Mouse (Mus musculus): ENCODE results near the gene Cacna1h. TPM values are rescaled to one million over a fixed set of nuclear protein-coding genes. Genes with fewer than 3 reads are reported as not detected.

The Cacna1h gene
- polyA plus RNA-seq, 1 experiment from 2014 or later = 2.2 TPM

DNA sequence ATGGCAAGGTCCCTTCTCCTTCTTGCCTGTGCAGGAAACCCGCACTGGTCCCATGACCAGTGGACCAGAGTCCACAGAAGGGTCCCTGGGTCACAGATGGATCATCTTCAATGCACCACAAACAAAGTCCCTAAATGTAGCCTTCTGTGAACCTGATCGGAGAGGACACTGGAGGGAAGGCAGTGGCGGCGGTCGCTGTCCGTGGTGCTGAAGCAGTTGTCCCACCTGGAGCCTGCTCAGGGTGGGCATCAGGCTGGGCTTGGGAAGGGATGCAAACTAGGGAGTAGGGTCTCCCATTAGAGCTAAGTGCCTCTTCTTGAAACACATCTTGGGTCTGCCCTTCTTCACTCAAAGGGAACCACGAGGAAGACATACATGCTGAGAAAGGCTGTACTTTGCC lies 33.1 kb downstream of the Cacna1h start:
- H3K36me3 ChIP-seq (replicated peaks) = no peaks in the 10 kb centered on the region
- peak; percentile 72 for DNase-seq (ENCODE audit: extremely low spot score, low spot score)
- peaks cover 99% of the 10 kb centered on the region for H3K27me3 ChIP-seq (ENCODE audit: poor library complexity, severe bottlenecking)
- no peak overlapping the region for H3K27ac ChIP-seq
- H3K9me3 ChIP-seq = no peaks in the 10 kb centered on the region
- WGBS = 8% methylated on average over 7 of the region's 7 CpGs
- peaks cover 66% of the 10 kb centered on the region for H3K4me1 ChIP-seq
- no peak overlapping the region for H3K4me3 ChIP-seq

GRCm38 (mm10) chr17:25398520-25398838 lies 35.1 kb downstream of the Cacna1h start:
- Histone ChIP-seq H3K36me3 (replicated peaks) (0 out of 2 replicates have a peak, but pooled peaks cover 3% of the 10 kb centered on the region), H3K27me3 (ENCODE audit: poor library complexity, severe bottlenecking) (peaks cover 82% of the 10 kb centered on the region), H3K4me3 (no peak overlapping the region), H3K9me3 (no peaks in the 10 kb centered on the region), H3K27ac (no peak overlapping the region), H3K4me1 (peaks cover 47% of the 10 kb centered on the region)
- no peak for DNase-seq (ENCODE audit: extremely low spot score, low spot score)
- 29% methylated on average over 13 of the region's 13 CpGs for WGBS

DNA sequence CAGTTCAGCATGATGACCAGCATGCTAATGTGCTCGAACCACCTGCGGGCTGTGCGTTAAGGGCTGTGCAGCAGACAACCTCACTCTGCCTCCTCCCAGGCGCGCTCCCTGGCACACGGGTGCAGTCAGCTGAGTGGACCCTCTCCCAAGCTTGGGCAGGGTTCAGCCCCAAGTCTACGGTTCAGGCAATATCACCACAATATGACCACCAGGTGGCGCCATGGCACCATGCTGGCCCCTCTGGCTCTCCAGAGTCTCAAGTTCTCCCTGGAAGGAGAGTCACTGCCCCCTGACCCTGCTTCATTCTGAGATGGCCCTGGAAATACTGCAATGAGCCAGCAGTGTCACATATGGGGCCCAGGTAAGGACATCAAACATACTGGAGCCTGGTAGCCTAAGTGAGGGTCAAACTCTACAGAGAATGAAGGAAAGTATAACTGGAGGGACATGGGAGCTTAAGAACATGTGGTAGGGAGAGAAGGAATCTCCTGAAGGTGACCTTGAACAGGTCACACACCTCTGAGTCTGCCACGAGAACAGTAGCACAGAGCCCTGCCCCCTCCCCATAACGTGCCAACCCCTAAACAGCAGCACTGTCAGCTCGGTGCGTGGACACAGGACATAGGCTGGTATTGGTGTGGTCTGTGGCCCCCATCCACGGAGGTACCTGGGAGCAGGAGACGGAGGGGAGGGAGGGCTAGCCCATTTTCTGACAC lies 35.6 kb downstream of the Cacna1h start:
- Histone ChIP-seq H3K27me3 (ENCODE audit: poor library complexity, severe bottlenecking) (peaks cover 77% of the 10 kb centered on the region), H3K27ac (no peak overlapping the region), H3K4me1 (peaks cover 43% of the 10 kb centered on the region), H3K9me3 (no peaks in the 10 kb centered on the region), H3K4me3 (no peak overlapping the region), H3K36me3 (replicated peaks) (0 out of 2 replicates have a peak, but pooled peaks cover 3% of the 10 kb centered on the region)
- 32% methylated on average over 14 of the region's 14 CpGs for WGBS
- DNase-seq (ENCODE audit: extremely low spot score, low spot score) = peak; percentile 84

GRCm38 (mm10) chr17:25394526-25394925 lies 39.1 kb downstream of the Cacna1h start:
- no peaks in the 10 kb centered on the region for H3K9me3 ChIP-seq
- peaks cover 19% of the 10 kb centered on the region for H3K4me1 ChIP-seq
- no peak overlapping the region for H3K4me3 ChIP-seq
- no peak for DNase-seq (ENCODE audit: extremely low spot score, low spot score)
- 88% methylated on average over 4 of the region's 4 CpGs for WGBS
- peaks cover 42% of the 10 kb centered on the region for H3K27me3 ChIP-seq (ENCODE audit: poor library complexity, severe bottlenecking)
- H3K27ac ChIP-seq = no peak overlapping the region
- peaks cover 9% of the 10 kb centered on the region for H3K36me3 ChIP-seq (replicated peaks)

DNA sequence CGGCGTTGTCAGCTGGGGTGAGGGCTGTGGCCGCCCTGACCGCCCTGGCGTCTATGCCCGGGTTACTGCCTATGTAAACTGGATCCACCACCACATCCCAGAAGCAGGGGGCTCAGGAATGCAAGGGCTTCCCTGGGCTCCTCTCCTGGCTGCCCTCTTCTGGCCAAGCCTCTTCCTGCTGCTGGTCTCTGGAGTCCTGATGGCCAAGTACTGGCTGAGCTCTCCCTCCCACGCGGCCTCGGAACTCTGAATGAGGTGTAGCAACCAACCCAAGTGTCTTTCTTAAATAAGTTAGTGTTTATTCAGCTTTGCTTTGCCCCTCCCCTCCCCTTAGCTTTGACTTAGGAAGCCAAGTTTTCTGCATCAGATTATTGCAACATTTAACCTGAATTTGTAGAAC lies 59.6 kb downstream of the Cacna1h start:
- peaks cover 7% of the 10 kb centered on the region for H3K4me1 ChIP-seq
- no peak overlapping the region for H3K4me3 ChIP-seq
- DNase-seq (ENCODE audit: extremely low spot score, low spot score) = peak; percentile 31
- no peak overlapping the region for H3K27ac ChIP-seq
- no peaks in the 10 kb centered on the region for H3K9me3 ChIP-seq
- WGBS = 50% methylated on average over 9 of the region's 9 CpGs
- no peaks in the 10 kb centered on the region for H3K27me3 ChIP-seq (ENCODE audit: poor library complexity, severe bottlenecking)
- H3K36me3 ChIP-seq (replicated peaks) = no peaks in the 10 kb centered on the region; the same call in 1 of the 2 replicates

DNA sequence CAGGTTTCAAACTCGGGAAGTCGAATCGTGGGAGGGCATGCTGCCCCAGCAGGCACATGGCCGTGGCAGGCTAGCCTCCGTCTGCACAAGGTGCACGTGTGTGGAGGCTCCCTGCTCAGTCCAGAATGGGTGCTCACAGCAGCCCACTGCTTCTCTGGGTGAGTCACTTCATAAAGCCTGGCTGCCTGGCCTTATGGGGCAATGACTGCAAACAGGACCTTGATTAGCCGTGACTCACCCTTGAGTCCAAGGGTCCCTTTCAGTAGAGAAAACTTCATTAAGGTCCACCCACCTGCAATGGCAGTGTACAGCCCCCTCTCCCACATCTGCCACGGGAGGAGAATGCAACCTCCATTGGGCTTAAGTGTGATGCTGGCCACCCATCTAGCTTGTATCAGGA lies 61.1 kb downstream of the Cacna1h start:
- WGBS = 83% methylated on average over 8 of the region's 8 CpGs
- Histone ChIP-seq H3K27me3 (ENCODE audit: poor library complexity, severe bottlenecking) (no peaks in the 10 kb centered on the region), H3K36me3 (replicated peaks) (no peaks in the 10 kb centered on the region; the same call in 1 of the 2 replicates), H3K9me3 (no peaks in the 10 kb centered on the region), H3K4me3 (no peak overlapping the region), H3K4me1 (peaks cover 5% of the 10 kb centered on the region; the same call in 1 of the 2 replicates), H3K27ac (no peak overlapping the region)
- no peak for DNase-seq (ENCODE audit: extremely low spot score, low spot score)

DNA sequence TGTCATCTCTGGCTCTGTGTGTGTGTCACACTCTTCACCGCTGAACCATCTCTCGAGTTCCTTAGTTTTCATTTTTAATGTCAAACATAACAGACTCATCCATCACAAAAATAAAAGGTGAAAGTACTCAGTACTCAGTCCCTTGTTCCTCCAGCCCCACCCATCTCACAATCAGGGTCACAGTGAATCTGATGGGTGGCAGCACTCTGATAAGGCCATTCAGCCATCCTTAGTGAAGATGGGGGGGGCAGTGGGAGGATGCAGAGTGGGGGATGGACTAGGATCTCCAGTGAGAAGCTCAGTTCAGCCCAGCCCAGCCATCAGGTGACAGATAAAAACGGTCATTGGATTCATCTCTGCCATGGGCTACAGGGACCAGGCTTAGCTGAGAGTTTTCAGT lies 64.6 kb downstream of the Cacna1h start, which contains the start of gene Tpsg1:
Gene Tpsg1 (plus strand): TSS at position 301 of the 400 bp plus-strand sequence.
- WGBS = 85% methylated on average over 3 of the region's 3 CpGs
- H3K27ac ChIP-seq = no peak within 1 kb of the TSS
- H3K9me3 ChIP-seq = no peaks in the 10 kb centered on the region
- no peak for DNase-seq (ENCODE audit: extremely low spot score, low spot score)
- no peak within 1 kb of the TSS for H3K4me3 ChIP-seq
- no peaks in the 10 kb centered on the region for H3K36me3 ChIP-seq (replicated peaks)
- peaks cover 4% of the 10 kb centered on the region; the same call in 1 of the 2 replicates for H3K4me1 ChIP-seq
- H3K27me3 ChIP-seq (ENCODE audit: poor library complexity, severe bottlenecking) = no peaks in the 10 kb centered on the region

DNA sequence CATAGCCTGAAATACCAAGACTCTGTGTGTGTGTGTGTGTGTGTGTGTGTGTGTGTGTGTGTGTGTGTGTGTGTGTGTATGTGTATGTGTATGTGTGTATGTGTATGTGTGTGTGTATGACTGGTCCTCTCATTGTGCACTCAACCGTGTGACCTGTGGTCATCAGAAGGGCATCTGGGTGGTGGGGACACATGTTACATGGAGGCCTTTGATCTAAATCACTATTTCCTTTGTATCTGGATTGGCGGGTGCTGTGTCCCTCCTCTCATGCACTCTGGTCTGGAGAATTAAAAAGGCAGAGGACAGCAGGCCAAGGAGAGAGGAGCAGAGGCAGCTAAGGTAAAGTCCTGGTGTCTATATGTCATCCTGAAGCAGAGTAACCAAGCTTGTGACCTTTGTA lies 67.6 kb downstream of the Cacna1h start, which contains the start of gene Tpsb2:
Gene Tpsb2 (plus strand): TSS at position 301 of the 400 bp plus-strand sequence.
- WGBS = 78% methylated on average over 2 of the region's 2 CpGs
- Histone ChIP-seq H3K4me1 (no peaks in the 10 kb centered on the region), H3K27ac (no peak within 1 kb of the TSS), H3K36me3 (replicated peaks) (no peaks in the 10 kb centered on the region), H3K27me3 (ENCODE audit: poor library complexity, severe bottlenecking) (no peaks in the 10 kb centered on the region), H3K9me3 (no peaks in the 10 kb centered on the region), H3K4me3 (no peak within 1 kb of the TSS)
- DNase-seq (ENCODE audit: extremely low spot score, low spot score) = no peak

GRCm38 (mm10) chr17:25363726-25364125 lies 69.9 kb downstream of the Cacna1h start:
- Histone ChIP-seq H3K4me1 (no peaks in the 10 kb centered on the region), H3K27ac (no peak overlapping the region), H3K9me3 (no peaks in the 10 kb centered on the region), H3K4me3 (no peak overlapping the region), H3K36me3 (replicated peaks) (no peaks in the 10 kb centered on the region), H3K27me3 (ENCODE audit: poor library complexity, severe bottlenecking) (no peaks in the 10 kb centered on the region)
- 17% methylated on average over 1 of the region's 1 CpGs for WGBS
- no peak for DNase-seq (ENCODE audit: extremely low spot score, low spot score)

DNA sequence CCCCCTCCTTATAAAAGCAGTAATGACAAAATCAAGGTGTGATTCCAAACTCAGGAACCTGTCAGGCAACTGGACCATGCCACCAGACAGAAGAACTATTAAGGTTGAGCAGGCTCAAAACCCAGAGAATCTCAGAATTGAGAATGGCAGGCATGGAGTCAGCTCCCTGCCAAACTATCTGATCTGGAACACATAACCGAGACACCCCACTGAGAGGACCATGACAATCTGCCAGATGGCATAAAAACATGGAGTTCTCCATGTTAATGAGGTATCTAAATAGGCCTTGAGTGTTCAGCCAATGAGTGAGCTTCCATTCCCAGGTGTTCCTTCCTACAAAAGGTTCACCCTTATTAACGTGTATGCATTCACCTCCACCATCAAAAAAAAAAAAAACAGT lies 72.3 kb downstream of the Cacna1h start:
- no peak overlapping the region for H3K4me3 ChIP-seq
- H3K36me3 ChIP-seq (replicated peaks) = no peaks in the 10 kb centered on the region
- WGBS = 71% methylated on average over 2 of the region's 2 CpGs
- DNase-seq (ENCODE audit: extremely low spot score, low spot score) = no peak
- H3K27ac ChIP-seq = no peak overlapping the region
- H3K27me3 ChIP-seq (ENCODE audit: poor library complexity, severe bottlenecking) = no peaks in the 10 kb centered on the region
- H3K4me1 ChIP-seq = no peaks in the 10 kb centered on the region
- H3K9me3 ChIP-seq = no peaks in the 10 kb centered on the region

GRCm38 (mm10) chr17:25345462-25345861 lies 88.1 kb downstream of the Cacna1h start, which contains the start of gene Tpsab1:
Tpsab1 (minus strand) TSS chr17:25345562.
- Histone ChIP-seq H3K4me1 (no peaks in the 10 kb centered on the region), H3K9me3 (no peaks in the 10 kb centered on the region), H3K4me3 (no peak within 1 kb of the TSS), H3K27me3 (ENCODE audit: poor library complexity, severe bottlenecking) (no peaks in the 10 kb centered on the region), H3K36me3 (replicated peaks) (no peaks in the 10 kb centered on the region), H3K27ac (no peak within 1 kb of the TSS)
- WGBS = 95% methylated on average over 4 of the region's 4 CpGs
- no peak for DNase-seq (ENCODE audit: extremely low spot score, low spot score)

DNA sequence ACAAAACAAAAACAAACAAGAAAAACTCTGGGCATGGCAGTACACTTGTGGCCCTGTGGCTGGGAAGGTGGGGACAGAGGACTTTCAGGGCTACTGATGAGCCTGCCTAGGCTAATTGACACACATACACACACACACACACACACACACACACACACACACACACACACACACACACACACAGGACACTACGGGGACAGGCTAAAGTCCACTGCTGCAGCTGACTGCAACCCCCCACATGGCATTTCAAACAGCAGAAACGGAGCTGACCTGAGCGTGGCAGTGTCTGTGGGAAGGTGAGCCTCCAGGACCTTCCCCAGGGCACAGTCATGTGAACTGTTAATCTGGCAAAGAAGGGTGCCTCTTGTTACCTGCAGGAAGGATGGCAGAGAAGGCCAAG lies 92.1 kb downstream of the Cacna1h start:
- no peaks in the 10 kb centered on the region for H3K9me3 ChIP-seq
- no peaks in the 10 kb centered on the region for H3K27me3 ChIP-seq (ENCODE audit: poor library complexity, severe bottlenecking)
- no peak for DNase-seq (ENCODE audit: extremely low spot score, low spot score)
- no peak overlapping the region for H3K4me3 ChIP-seq
- H3K36me3 ChIP-seq (replicated peaks) = no peaks in the 10 kb centered on the region
- no peaks in the 10 kb centered on the region for H3K4me1 ChIP-seq
- 66% methylated on average over 3 of the region's 3 CpGs for WGBS
- no peak overlapping the region for H3K27ac ChIP-seq

GRCm38 (mm10) chr17:25340003-25340402 lies 93.6 kb downstream of the Cacna1h start:
- Histone ChIP-seq H3K4me1 (no peaks in the 10 kb centered on the region), H3K4me3 (no peak overlapping the region)
- 89% methylated on average over 6 of the region's 6 CpGs for WGBS

More at GRCm38 (mm10) chr17:25340003-25340402, 93.6 kb downstream of the Cacna1h start:
- Histone ChIP-seq H3K27ac (no peak overlapping the region), H3K27me3 (ENCODE audit: poor library complexity, severe bottlenecking) (no peaks in the 10 kb centered on the region), H3K36me3 (replicated peaks) (no peaks in the 10 kb centered on the region), H3K9me3 (no peaks in the 10 kb centered on the region)
- DNase-seq (ENCODE audit: extremely low spot score, low spot score) = no peak
